ENCODE assay signal across 8 mouse cellular contexts in genomic region chr17:90584666-90585195, GRCm38 (mm10).
DNase-seq lines count a peak whose midpoint lies in the region; ATAC-seq lines count a peak whose summit lies in the region.

No protein-coding gene starts in this region.

- no peaks in the 10 kb centered on the region for H3K36me3 ChIP-seq in forebrain, embryonic 11.5 days (ENCODE audit: control insufficient read depth, insufficient read depth, low read length)
- H3K36me3 ChIP-seq in hindbrain, embryonic 13.5 days: peaks cover 9% of the 10 kb centered on the region
- no peaks in the 10 kb centered on the region for H3K36me3 ChIP-seq in midbrain, embryonic 12.5 days

- no peaks in the 10 kb centered on the region for H3K4me1 ChIP-seq in forebrain, embryonic 11.5 days (replicated peaks; ENCODE audit: control insufficient read depth, insufficient read depth, low read length)
- H3K4me1 ChIP-seq in hindbrain, embryonic 13.5 days (replicated peaks): peaks cover 15% of the 10 kb centered on the region
- peaks cover 8% of the 10 kb centered on the region for H3K4me1 ChIP-seq in midbrain, embryonic 12.5 days

- WGBS in forebrain, embryonic 11.5 days: 26% methylated on average over 8 of the region's 8 CpGs
- 22% methylated on average over 8 of the region's 8 CpGs for WGBS in hindbrain, embryonic 13.5 days
- 31% methylated on average over 8 of the region's 8 CpGs for WGBS in midbrain, embryonic 12.5 days

- DNase-seq in thymus, postnatal 14 days: peak; percentile 19
- DNase-seq in thymus, postnatal 36 days: no peak
- peak; percentile 19 for DNase-seq in c-Kit-positive CD71-positive TER-119-negative erythroid progenitor cells, embryonic 14.5 days (ENCODE audit: low read depth)
- no peak for DNase-seq in forebrain, embryonic 11.5 days (ENCODE audit: low spot score)
- peak; percentile 38 to 65 for DNase-seq in left cerebral cortex, adult 9 months (ENCODE audit: low spot score in 2 of 2)
- DNase-seq in testis, postnatal 14 days (ENCODE audit: low spot score): peak; percentile 45

- no peaks in the 10 kb centered on the region for H3K9me3 ChIP-seq in forebrain, embryonic 11.5 days (ENCODE audit: control insufficient read depth, low read length)
- no peaks in the 10 kb centered on the region for H3K9me3 ChIP-seq in hindbrain, embryonic 13.5 days
- H3K9me3 ChIP-seq in midbrain, embryonic 12.5 days: no peaks in the 10 kb centered on the region

- no peak overlapping the region for H3K4me3 ChIP-seq in forebrain, embryonic 11.5 days (ENCODE audit: low read depth, low read length)
- 0 out of 2 replicates have a peak overlapping the region, but pooled peaks have one; percentile 12 for H3K4me3 ChIP-seq in hindbrain, embryonic 13.5 days
- H3K4me3 ChIP-seq in midbrain, embryonic 12.5 days: no peak overlapping the region

- H3K27me3 ChIP-seq in forebrain, embryonic 11.5 days (ENCODE audit: control insufficient read depth, insufficient read depth, low read length): no peaks in the 10 kb centered on the region
- H3K27me3 ChIP-seq in hindbrain, embryonic 13.5 days: no peaks in the 10 kb centered on the region
- no peaks in the 10 kb centered on the region for H3K27me3 ChIP-seq in midbrain, embryonic 12.5 days

- H3K27ac ChIP-seq in forebrain, embryonic 11.5 days (ENCODE audit: low read depth, low read length): no peak overlapping the region
- H3K27ac ChIP-seq in hindbrain, embryonic 13.5 days: peak overlapping the region; percentile 78
- H3K27ac ChIP-seq in midbrain, embryonic 12.5 days (replicated peaks): peak overlapping the region; percentile 58; the same call in 1 of the 2 replicates

- no peak overlapping the region; the same call in 1 of the 2 replicates for H3K4me2 ChIP-seq in forebrain, embryonic 11.5 days (ENCODE audit: low read depth, low read length, severe bottlenecking)
- H3K4me2 ChIP-seq in hindbrain, embryonic 13.5 days: peak overlapping the region; percentile 42
- H3K4me2 ChIP-seq in midbrain, embryonic 12.5 days (replicated peaks): peak overlapping the region; percentile 29

- H3K9ac ChIP-seq in forebrain, embryonic 11.5 days (ENCODE audit: low read length): no peak overlapping the region
- peak overlapping the region; percentile 60 for H3K9ac ChIP-seq in hindbrain, embryonic 13.5 days
- no peak overlapping the region for H3K9ac ChIP-seq in midbrain, embryonic 12.5 days (replicated peaks)

- peak; percentile 87 for ATAC-seq in forebrain, embryonic 11.5 days (replicated peaks; ENCODE audit: low FRiP score)
- peak; percentile 90 for ATAC-seq in hindbrain, embryonic 13.5 days (ENCODE audit: low FRiP score)
- ATAC-seq in midbrain, embryonic 12.5 days (ENCODE audit: low FRiP score, low read depth): peak; percentile 83

Comparison
In these comparisons a context has a peak if more than half of its experiments do, and no peak if none do; other contexts are left out.
1. DNase-seq: peak in thymus, postnatal 14 days (single experiment), c-Kit-positive CD71-positive TER-119-negative erythroid progenitor cells, embryonic 14.5 days (single experiment), left cerebral cortex, adult 9 months (2 of 2) and testis, postnatal 14 days (single experiment); none in thymus, postnatal 36 days (0 of 2) and forebrain, embryonic 11.5 days (single experiment).
2. Peak in every context shown above with its lines, with median percentiles within 50 percentile points of each other: ATAC-seq.